Mouse (Mus musculus) liver, postnatal 0 days (tissue): ENCODE measurements around the gene Tcaf2.

ENCODE experiments used
- CTCF ChIP-seq: sonication (generic); IDR thresholded peaks from 2 replicates; pipeline ENCODE4 v1.5.1; 2016; ENCODE audit warnings: antibody characterized with exemption, low read depth
- EP300 ChIP-seq: IDR thresholded peaks from 2 replicates; pipeline ENCODE4 v1.6.1; 2016; ENCODE audit warnings: antibody characterized with exemption, low read depth, mild to moderate bottlenecking

DNA sequence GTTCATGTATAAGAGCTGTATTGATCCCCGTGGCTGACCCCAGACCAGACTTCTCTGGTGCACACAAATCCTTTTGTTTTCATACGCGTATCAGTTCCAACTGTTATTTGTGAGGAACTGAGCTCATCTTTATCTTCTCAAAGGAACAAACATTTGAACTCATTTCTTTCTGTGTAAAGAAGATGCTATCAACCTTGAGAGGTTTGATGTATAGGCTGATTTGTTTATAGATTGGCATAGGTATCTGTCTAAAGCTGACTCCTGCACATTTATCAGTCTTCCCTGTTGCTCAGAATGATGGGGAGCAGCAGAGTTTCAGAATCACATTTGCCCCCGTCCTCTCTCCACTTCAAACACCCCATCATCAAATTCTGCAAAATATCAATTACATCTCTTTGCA is 47.5 kb downstream of the Tcaf2 start, which contains the start of gene Tcaf3:
- TF ChIP-seq CTCF (no peak), EP300 (no peak)
